Mouse (Mus musculus) left cerebral cortex, postnatal 36 days (tissue): ENCODE results near the gene Riox1. TPM values are rescaled to one million over a fixed set of nuclear protein-coding genes. Genes with fewer than 3 reads are reported as not detected.
A peak's percentile ranks its signal among the peaks of the same experiment; 100 is the strongest.
"Not testable (repeated sequence)": the region's sequence is repeated elsewhere in the genome, so short reads cannot be mapped to it uniquely, and the experiment has no call there.

ENCODE experiments used
- DNase-seq, 2 experiments: peaks; one replicate each; pipeline ENCODE4 v3.0.0; 2021 to 2022; ENCODE audit warnings: low spot score in 2 of 2, mixed read lengths in 1 of 2
- intact Hi-C: fragments of 180-260 bp; cut with DNase I; formaldehyde crosslinking; loops from one replicate; pipeline ENCODE4 v1.15.1; 2025
- total RNA-seq, 2 experiments: library from RNA; stranded (reverse); gene quantifications; 2 replicates each; pipeline ENCODE4 v1.2.3; 2021

Gene Riox1
- total RNA-seq, result 10 to 100 TPM; 14.7 to 20.1 TPM

DNA sequence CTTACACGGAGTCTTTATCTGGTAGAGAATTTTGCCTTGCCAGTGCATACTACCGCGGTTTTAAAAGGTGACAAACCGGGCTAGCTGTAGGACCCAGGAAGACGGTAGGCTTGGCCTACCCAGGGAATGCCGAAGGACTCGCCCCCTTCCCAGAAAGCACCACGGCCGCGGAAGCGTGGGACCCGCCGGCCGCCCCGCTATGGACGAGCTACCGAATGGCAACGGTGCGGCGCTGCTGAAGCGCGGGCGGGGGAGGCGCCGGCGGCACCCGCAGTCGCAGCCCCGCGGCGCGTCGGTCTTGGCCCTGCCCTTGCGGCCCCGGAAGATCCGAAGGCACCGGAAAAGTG is at the start of gene Riox1:
Gene Riox1 (plus strand): TSS at position 116 of the 347 bp plus-strand sequence.
- intact Hi-C loops, result no loop called here
- DNase-seq, result peak; percentile 86 to 88

DNA sequence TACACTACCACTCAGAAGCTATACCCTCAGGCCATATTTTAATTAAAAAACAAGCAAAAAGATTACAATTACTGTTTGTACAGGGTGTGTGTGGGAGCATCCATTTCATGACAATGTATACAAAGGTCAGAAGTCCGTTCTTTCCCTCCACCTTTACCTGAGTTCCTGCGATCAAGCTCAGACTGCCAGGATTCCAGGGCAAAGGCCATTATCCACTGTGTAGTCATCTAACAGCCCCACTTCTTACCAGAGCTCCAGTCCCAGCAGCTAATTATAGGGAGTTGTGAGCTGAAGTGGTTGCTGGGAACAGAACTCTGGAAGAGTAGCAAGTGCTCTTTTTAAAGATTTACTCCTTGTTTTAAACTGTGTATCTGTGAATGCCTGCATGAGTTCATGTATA is 40.0 kb upstream of the Riox1 start:
- no peak for DNase-seq
- intact Hi-C loops, result no loop called here

DNA sequence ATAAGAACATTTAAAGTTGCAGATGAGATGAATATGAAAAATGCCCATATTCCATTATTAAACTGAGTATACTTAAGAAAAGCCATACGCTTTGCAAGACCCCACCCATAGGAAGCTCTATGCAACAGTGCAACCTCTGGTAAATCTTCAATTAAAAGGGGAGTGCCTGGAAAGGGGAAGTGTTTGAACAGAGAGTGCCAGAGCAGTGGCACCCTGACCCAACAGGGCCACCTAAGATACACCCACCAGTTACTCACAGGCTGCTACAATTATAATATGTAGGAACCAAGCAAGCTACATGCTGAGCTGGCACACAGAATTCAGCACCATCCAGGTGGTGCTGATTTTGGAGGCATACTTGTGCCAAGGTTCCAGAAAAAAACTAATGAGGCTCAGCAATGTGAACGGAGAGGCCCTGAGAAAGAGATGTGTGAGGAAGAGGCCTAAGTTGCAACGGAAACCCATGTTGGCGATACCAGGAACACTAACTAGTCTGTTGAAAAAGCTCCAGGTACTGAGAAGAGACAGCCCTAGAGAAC is 36.1 kb upstream of the Riox1 start:
- intact Hi-C loops, result no loop called here
- no peak for DNase-seq

DNA sequence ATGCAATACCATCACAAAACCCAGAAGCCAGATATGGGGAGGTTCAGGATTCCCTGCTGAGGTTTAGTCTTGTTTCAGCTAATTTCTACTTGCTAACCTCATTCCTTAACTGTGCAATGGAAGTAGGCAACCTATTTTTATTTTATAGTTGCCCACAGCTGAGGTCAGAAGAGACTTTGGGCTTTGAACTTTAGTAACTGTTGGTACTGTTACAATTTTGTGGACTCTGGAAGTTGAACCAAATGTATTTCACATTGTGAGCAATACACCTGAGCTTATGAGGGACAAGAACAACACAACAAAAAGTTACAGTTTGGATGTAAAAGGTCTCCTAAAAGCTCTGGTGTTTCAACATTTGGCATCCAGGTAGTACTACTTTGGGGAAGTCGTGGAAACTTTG is 35.6 kb upstream of the Riox1 start:
- intact Hi-C loops, result no loop called here
- no peak for DNase-seq

- no peak for DNase-seq
- intact Hi-C loops, result no loop called here
Measured at GRCm38 (mm10) chr12:83916884-83917283, 33.5 kb upstream of the Riox1 start.

DNA sequence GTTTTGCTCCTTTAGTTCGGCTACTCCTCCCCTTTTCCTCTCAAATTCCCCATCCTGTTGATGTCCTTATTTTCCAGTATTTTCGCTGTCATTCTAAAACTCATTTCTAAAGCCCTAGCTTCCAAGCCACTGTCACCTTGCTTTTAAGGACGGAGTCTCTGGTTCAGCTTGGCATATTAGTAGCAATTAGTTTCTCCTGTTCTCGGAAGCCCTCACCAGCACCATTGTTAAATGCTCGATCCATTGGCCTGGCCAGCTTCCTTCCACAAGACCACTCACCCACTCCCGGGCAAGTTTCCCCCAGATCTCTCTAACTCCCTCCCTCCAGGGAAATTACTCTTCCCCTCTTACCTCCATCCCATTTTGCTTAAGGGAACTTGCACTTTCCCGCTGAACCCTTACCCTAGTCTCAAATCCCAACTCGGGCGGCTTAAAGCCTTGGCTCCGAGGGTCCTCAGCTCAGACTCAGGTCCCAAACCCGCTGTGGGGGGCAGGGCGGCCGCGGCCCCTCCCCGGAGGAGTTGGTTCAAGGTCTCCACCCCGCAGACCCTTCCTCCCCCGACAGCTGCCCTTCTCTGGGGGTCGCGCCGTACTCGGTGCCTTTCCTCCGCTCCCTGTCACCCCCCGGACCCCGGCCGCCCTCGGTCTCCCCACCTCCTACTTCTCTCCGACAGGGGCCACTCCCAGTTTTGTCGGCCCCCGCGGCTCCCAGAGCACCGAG is 29.5 kb upstream of the Riox1 start:
- intact Hi-C loops, result loop anchor here (5.0 kb wide), 1 partner anchor 69 kb away; no protein-coding TSS in a partner anchor
- DNase-seq, result peak in 1 of 2 experiments; percentile 32

DNA sequence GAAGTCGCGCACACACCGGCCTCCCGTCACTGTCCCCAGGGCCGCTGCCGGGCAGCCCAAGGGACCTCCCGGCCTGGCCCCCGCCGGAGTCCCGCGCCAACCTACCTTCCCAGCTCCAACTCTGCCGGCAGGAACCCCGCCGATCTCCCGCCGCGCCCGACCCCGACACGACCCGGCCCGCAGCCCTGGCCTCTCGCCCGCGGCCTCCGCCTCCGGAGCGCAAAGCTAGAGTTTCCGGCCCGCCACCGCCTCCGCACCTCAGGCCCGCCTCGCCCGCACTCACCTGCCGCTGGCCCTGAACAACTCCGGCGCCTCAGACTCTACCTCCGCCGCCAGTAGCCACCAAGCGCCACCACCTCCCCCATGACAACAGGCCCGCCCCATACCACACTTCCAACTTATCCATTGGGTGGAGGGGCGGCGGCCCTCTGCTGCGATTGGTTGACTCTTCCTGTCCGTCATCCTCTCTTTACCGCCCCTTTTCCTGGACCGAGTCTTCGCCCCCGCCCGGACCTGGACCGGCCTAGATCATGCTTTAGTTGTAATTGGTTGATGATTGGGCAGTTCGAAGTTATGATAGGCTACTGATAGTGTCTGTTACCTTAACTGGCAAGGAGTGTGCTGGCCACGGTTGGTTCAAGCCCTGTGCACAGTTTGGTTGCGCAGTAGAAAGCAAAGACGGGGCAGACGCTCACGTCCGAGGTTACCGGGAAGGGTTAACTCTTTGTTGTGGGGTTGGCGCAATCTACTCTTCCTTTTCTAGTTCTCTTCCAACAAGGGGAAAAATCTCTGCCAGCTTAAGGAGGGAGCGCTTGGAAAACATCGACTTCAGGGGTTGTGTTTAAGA is 28.6 kb upstream of the Riox1 start, which contains the start of gene Numb:
Gene Numb (minus strand): TSS at position 400 of the 847 bp plus-strand sequence.
- intact Hi-C loops, result loop anchor here (5.0 kb wide), 1 partner anchor 69 kb away; no protein-coding TSS in a partner anchor
- DNase-seq, result peak; percentile 98 to 99

DNA sequence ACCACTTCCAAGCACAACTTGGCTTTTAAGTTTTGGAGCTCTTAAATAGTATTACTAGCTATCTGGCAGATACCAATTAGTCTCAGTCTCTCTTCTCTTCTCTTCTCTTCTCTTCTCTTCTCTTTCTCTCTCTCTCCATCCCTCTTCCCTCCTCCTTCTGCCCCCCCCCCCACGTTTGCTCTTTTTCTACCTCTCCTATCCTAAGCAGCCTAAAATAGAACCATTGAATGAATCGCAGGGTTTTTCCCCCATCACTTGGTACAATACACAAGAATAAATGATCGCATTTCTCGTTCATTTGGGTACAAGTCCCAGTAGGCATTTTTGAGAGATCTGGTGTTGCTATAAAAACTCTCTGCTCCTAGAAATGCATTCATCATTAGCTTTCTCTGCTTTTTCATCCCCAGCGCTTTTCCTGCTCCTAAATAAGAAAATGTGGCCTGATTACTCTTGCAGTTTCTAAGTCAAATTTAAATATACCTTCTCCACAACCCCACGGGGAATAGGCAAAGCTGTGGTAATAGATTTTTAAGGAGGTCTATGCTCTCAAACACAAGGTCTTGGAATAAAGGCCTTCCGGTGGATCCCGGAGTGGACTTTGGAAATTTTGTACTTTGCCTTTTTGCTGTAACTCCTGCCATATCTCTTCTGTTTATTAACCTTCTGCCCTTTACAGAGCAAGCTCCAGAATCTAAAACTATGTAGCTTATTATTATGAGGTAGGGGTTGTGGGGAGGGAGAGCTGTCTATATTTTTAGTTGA is 27.5 kb upstream of the Riox1 start:
- intact Hi-C loops, result loop anchor here (5.0 kb wide), 1 partner anchor 71 kb away; no protein-coding TSS in a partner anchor
- DNase-seq, result no peak

GRCm38 (mm10) chr12:83923486-83923859 is 26.9 kb upstream of the Riox1 start:
- intact Hi-C loops, result loop anchor here (5.0 kb wide), 1 partner anchor 71 kb away; no protein-coding TSS in a partner anchor
- no peak for DNase-seq

- intact Hi-C loops, result loop anchor here (5.0 kb wide), 1 partner anchor 72 kb away; no protein-coding TSS in a partner anchor
Measured at GRCm38 (mm10) chr12:83924332-83924731, 26.1 kb upstream of the Riox1 start.

DNA sequence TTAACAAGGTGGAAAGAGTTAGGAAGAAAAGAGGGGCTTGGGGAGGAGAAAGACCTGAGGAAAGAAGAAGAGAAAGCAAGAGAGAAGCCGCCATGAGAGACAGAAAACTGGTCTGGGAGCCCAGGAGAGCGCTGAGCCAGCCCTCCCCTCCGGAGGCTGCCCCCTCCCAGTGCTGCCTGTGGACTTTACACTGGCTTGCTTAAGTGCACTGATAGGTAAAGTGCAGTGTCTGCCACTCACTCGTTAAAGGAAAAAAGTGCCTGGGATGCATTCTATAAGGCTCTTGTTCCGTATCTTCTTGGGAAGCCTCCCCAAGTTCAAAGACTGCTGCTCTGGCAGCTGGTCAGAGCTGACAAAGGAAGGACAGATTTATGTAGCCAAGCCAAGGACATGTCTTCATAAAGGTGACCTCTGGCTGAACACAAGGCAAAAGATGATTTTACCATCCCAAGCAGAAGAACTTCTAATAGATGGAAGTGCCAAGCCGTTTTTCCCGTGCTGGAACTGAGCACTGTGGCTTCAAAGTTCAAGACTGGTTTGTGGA is 25.2 kb upstream of the Riox1 start:
- no peak for DNase-seq
- intact Hi-C loops, result no loop called here

More at GRCm38 (mm10) chr12:83924332-83924731, 26.1 kb upstream of the Riox1 start:
- DNase-seq, result no peak

DNA sequence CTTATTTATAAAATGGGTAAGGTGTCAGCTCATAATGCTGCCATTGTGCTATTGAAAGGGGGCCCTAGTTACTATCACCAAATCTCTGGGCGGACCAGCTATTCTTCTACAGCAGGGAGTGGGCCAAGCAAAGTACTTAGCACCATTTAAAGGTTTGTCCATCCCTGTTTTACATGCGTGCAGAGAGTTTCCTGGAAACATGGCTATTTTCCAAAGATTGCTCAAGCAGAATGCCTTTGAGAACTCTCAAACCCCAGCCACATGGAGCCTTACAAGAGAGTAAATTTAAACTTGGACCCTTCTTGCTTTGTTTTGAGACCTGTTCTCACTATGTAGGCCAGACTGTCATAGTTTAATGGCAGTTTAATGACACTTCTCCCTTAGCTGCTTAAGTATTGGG is 24.3 kb upstream of the Riox1 start:
- intact Hi-C loops, result no loop called here
- DNase-seq, result no peak

GRCm38 (mm10) chr12:83927747-83928146 is 22.7 kb upstream of the Riox1 start:
- intact Hi-C loops, result no loop called here
- no peak for DNase-seq

DNA sequence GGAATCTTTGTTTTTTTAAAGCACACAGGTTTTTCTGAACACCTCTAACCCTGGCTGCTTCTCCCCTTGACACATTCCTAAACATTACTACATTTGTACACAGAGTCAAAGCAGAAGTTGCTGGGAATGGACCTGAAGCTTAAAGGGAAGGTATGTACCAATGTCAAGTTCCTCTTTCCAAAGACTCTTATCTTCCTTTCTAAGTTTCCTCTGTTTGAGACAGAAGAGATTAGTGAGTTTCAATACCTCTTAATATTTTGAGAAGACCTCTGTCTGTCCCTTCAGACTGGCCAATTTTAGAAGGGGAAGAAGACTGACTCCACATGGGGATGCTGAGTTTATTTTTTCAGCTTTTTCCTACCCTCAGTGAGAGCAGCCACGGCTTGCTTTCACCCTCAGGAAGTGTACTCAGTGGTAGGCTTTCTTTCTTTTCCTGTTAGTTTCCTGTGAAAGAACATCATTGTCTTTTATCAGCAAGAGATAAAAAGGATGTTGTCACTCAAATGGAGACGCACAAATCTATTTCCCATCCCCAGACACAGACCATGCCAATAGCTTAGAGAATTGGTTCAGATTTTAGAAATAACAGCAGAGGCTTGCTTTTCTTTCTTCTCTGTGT is 21.1 kb upstream of the Riox1 start:
- DNase-seq, result no peak
- intact Hi-C loops, result no loop called here

DNA sequence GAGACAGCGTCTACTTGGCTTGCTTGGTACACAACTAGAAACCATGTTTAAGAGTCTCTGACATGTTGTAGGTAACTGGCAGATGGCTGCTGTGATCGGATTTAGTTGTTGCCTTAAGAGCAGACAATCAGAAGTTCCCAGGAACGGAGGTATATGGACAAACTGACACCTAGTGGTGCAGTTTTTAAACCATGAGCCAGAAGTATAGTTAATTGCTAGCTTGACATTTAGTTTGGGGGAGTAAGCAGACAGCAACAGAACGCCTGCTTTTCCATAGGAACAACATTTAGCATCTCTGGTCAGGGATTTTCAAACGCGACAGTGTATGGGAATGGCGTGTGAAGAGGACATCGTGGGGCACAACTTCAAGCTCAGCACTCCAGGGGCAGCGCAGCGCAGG is 12.8 kb upstream of the Riox1 start:
- DNase-seq, result no peak
- intact Hi-C loops, result loop anchor here (10.0 kb wide), 1 partner anchor 223 kb away; no protein-coding TSS in a partner anchor

DNA sequence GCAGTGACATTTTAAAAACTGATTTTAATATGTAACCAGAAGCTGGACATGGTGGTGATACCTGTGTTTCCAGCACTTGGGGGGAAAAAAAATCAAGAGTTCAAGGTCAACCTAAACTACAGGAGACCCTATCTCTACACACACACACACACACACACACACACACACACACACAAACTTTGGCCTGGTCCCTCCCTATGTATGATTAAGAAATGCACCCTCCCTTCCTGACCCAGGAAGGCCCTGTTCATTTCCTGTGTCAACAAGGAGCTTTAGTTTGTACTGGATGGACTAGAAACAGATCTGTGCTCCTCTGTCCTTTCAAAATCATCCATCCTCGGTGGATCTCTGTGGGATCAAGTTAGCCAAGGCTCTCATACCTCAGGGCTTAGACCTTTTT is 11.8 kb upstream of the Riox1 start:
- intact Hi-C loops, result loop anchor here (10.0 kb wide), 1 partner anchor 224 kb away; no protein-coding TSS in a partner anchor
- not testable (repeated sequence) for DNase-seq

- intact Hi-C loops, result loop anchor here (10.0 kb wide), 1 partner anchor 225 kb away; no protein-coding TSS in a partner anchor
- no peak for DNase-seq
Measured at GRCm38 (mm10) chr12:83939332-83939731, 11.1 kb upstream of the Riox1 start.

DNA sequence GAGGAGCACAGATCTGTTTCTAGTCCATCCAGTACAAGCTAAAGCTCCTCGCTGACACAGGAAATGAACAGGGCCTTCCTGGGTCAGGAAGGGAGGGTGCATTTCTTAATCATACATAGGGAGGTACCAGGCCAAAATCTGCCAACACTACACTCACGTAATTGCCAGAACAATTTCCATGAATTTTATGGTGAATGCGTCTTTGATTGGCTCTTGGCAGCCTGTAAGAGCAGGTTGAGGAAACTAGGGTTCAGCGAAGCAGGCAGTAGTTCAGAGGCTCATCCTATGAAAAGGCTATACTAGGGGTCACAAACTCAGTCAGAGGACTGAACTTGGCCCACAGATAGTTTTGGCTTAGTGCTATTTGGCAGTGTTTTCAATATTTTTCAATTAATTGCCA is 10.4 kb upstream of the Riox1 start:
- DNase-seq, result no peak
- intact Hi-C loops, result no loop called here

GRCm38 (mm10) chr12:83941938-83942337 is 8.5 kb upstream of the Riox1 start:
- no peak for DNase-seq
- intact Hi-C loops, result no loop called here
